Mouse (Mus musculus) olfactory bulb, adult 2 months (tissue): ENCODE measurements at regions not wholly inside any gene's neighbourhood (a gene's known extent, or its start where the extent isn't known, plus 50 kb on each side); places are given as distances from the start of the nearest gene placed in this dataset.

ENCODE experiments used
- CTCF ChIP-seq: fragments of 200-500 bp; IDR thresholded peaks from 2 replicates; pipeline ENCODE4 v1.5.1; 2012; ENCODE audit warnings: low read depth, mild to moderate bottlenecking, low read length, moderate library complexity; ENCODE audit not compliant: insufficient read depth
- POLR2A ChIP-seq: fragments of 200-500 bp; IDR thresholded peaks from 2 replicates; pipeline ENCODE4 v1.6.1; 2012; ENCODE audit warnings: mild to moderate bottlenecking, low read depth, low read length, moderate library complexity; ENCODE audit not compliant: insufficient read depth

GRCm38 (mm10) chr8:8376791-8377190 lies 284.3 kb downstream of the Efnb2 start:
- no peak for TF ChIP-seq CTCF
- no peak for TF ChIP-seq POLR2A
